Mouse (Mus musculus) MEL (cell line): ENCODE measurements at regions not wholly inside any gene's neighbourhood (a gene's known extent, or its start where the extent isn't known, plus 50 kb on each side); places are given as distances from the start of the nearest gene placed in this dataset.

Experiments used
- DNase-seq: peaks from one replicate; pipeline ENCODE4 v3.0.0; 2011; ENCODE audit warnings: low read depth, low spot score
- H3K27ac ChIP-seq: 2 replicates; pipeline ENCODE4 v1.5.1; 2012; ENCODE audit warnings: low read depth, mild to moderate bottlenecking, control low read depth, low read length, moderate library complexity; ENCODE audit not compliant: control insufficient read depth
- H3K27me3 ChIP-seq, 2 experiments: fragments of 150-350 bp in 1 of 2; sonication (generic) in 1 of 2; 2 replicates each; pipeline ENCODE4 v1.6.1; 2012; ENCODE audit warnings: low read length in 2 of 2, mild to moderate bottlenecking in 2 of 2, improper control_type of control experiment in 1 of 2, moderate library complexity in 1 of 2; ENCODE audit not compliant: insufficient read depth in 2 of 2, control insufficient read depth in 1 of 2
- H3K36me3 ChIP-seq, 2 experiments: 2 replicates each; pipeline ENCODE4 v1.6.1; 2012 to 2014; ENCODE audit warnings: low read length in 2 of 2, improper control_type of control experiment in 1 of 2, inconsistent platforms in 1 of 2, mild to moderate bottlenecking in 1 of 2; ENCODE audit not compliant: insufficient read depth in 2 of 2, control insufficient read depth in 1 of 2
- H3K4me1 ChIP-seq, 2 experiments: fragments of 150-350 bp in 1 of 2; sonication (generic) in 1 of 2; 2 replicates each; pipeline ENCODE4 v1.6.1; 2012; ENCODE audit warnings: low read length in 2 of 2, improper control_type of control experiment in 1 of 2, mild to moderate bottlenecking in 1 of 2; ENCODE audit not compliant: insufficient read depth in 2 of 2, control insufficient read depth in 1 of 2
- H3K4me3 ChIP-seq, 2 experiments: fragments of 150-350 bp in 1 of 2; sonication (generic) in 1 of 2; 2 replicates each; pipeline ENCODE4 v1.5.1; 2012; ENCODE audit warnings: low read depth in 2 of 2, low read length in 2 of 2, mild to moderate bottlenecking in 2 of 2, moderate library complexity in 2 of 2, control low read depth in 1 of 2, improper control_type of control experiment in 1 of 2; ENCODE audit not compliant: control insufficient read depth in 1 of 2, insufficient read depth in 1 of 2
- H3K79me2 ChIP-seq: 2 replicates; pipeline ENCODE4 v1.6.1; 2012; ENCODE audit warnings: mild to moderate bottlenecking, low read length, moderate library complexity; ENCODE audit not compliant: control insufficient read depth, poor library complexity, insufficient read depth
- H3K9ac ChIP-seq: 2 replicates; pipeline ENCODE4 v1.6.1; 2012; ENCODE audit warnings: low read depth, mild to moderate bottlenecking, control low read depth, low read length, moderate library complexity; ENCODE audit not compliant: control insufficient read depth, poor library complexity, severe bottlenecking
- H3K9me3 ChIP-seq: fragments of 150-350 bp; sonication (generic); replicated peaks from 2 replicates; pipeline ENCODE4 v1.6.1; 2012; ENCODE audit warnings: mild to moderate bottlenecking, low read length, improper control_type of control experiment, moderate library complexity; ENCODE audit not compliant: insufficient read depth
- BHLHE40 ChIP-seq: IDR thresholded peaks from 2 replicates; pipeline ENCODE4 v1.6.1; 2012; ENCODE audit warnings: low read depth, mild to moderate bottlenecking, inconsistent platforms, low read length, improper control_type of control experiment, borderline replicate concordance
- E2F4 ChIP-seq: IDR thresholded peaks from 2 replicates; pipeline ENCODE4 v1.6.1; 2011; ENCODE audit warnings: low read depth, low read length, improper control_type of control experiment, borderline replicate concordance
- EP300 ChIP-seq, 2 experiments: IDR thresholded peaks; 2 replicates each; pipeline ENCODE4 v1.6.1; 2011; ENCODE audit warnings: improper control_type of control experiment in 2 of 2, low read length in 2 of 2, low read depth in 1 of 2, mild to moderate bottlenecking in 1 of 2
- ETS1 ChIP-seq: IDR thresholded peaks from 2 replicates; pipeline ENCODE4 v1.6.1; 2012; ENCODE audit warnings: low read depth, mild to moderate bottlenecking, inconsistent platforms, low read length, improper control_type of control experiment, moderate library complexity
- GABPA ChIP-seq: IDR thresholded peaks from 2 replicates; pipeline ENCODE4 v1.6.1; 2012; ENCODE audit warnings: low read depth, mild to moderate bottlenecking, inconsistent platforms, low read length, improper control_type of control experiment, moderate library complexity
- GATA1 ChIP-seq: IDR thresholded peaks from 2 replicates; pipeline ENCODE4 v1.6.1; 2011; ENCODE audit warnings: low read depth, low read length, improper control_type of control experiment
- HCFC1 ChIP-seq: IDR thresholded peaks from 2 replicates; pipeline ENCODE4 v1.6.1; 2012; ENCODE audit warnings: low read depth, mild to moderate bottlenecking, inconsistent platforms, low read length, improper control_type of control experiment, moderate library complexity
- MAFK ChIP-seq: IDR thresholded peaks from 2 replicates; pipeline ENCODE4 v1.6.1; 2011; ENCODE audit warnings: low read depth, mild to moderate bottlenecking, low read length, improper control_type of control experiment, borderline replicate concordance
- MAZ ChIP-seq: IDR thresholded peaks from 2 replicates; pipeline ENCODE4 v1.6.1; 2012; ENCODE audit warnings: low read depth, mild to moderate bottlenecking, inconsistent platforms, low read length, improper control_type of control experiment
- MEF2A ChIP-seq: IDR thresholded peaks from 2 replicates; pipeline ENCODE4 v1.6.1; 2014; ENCODE audit warnings: low read depth, mild to moderate bottlenecking, inconsistent platforms, low read length, improper control_type of control experiment; ENCODE audit not compliant: poor library complexity, insufficient replicate concordance, severe bottlenecking; ENCODE audit errors: extremely low read depth
- MYB ChIP-seq: IDR thresholded peaks from 2 replicates; pipeline ENCODE4 v1.6.1; 2011; ENCODE audit warnings: mild to moderate bottlenecking, low read depth, low read length, improper control_type of control experiment
- POLR2AphosphoS2 ChIP-seq: IDR thresholded peaks from 2 replicates; pipeline ENCODE4 v1.6.1; 2011; ENCODE audit warnings: low read length, improper control_type of control experiment
- POLR2AphosphoS5 ChIP-seq: IDR thresholded peaks from 2 replicates; pipeline ENCODE4 v1.6.1; 2012; ENCODE audit warnings: low read depth, borderline replicate concordance, mild to moderate bottlenecking, inconsistent platforms, low read length, moderate library complexity, mixed read lengths
- RAD21 ChIP-seq: IDR thresholded peaks from 2 replicates; pipeline ENCODE4 v1.6.1; 2011; ENCODE audit warnings: mild to moderate bottlenecking, low read depth, low read length, improper control_type of control experiment
- TAL1 ChIP-seq: IDR thresholded peaks from 2 replicates; pipeline ENCODE4 v1.6.1; 2012; ENCODE audit warnings: mild to moderate bottlenecking, inconsistent platforms, low read length, moderate library complexity, mixed read lengths
- TBP ChIP-seq: IDR thresholded peaks from 2 replicates; pipeline ENCODE4 v1.8.0; 2011; ENCODE audit warnings: low read depth, low read length, improper control_type of control experiment
- UBTF ChIP-seq: IDR thresholded peaks from 2 replicates; pipeline ENCODE4 v1.6.1; 2012; ENCODE audit warnings: low read depth, mild to moderate bottlenecking, inconsistent platforms, low read length, improper control_type of control experiment, moderate library complexity, borderline replicate concordance; ENCODE audit not compliant: insufficient read depth
- USF1 ChIP-seq: IDR thresholded peaks from 2 replicates; pipeline ENCODE4 v1.6.1; 2014; ENCODE audit warnings: low read depth, mild to moderate bottlenecking, inconsistent platforms, low read length, improper control_type of control experiment, moderate library complexity
- USF2 ChIP-seq, 2 experiments: IDR thresholded peaks; 2 replicates each; pipeline ENCODE4 v1.6.1; 2011 to 2012; ENCODE audit warnings: improper control_type of control experiment in 2 of 2, low read length in 2 of 2, borderline replicate concordance in 1 of 2, inconsistent platforms in 1 of 2, low read depth in 1 of 2, mild to moderate bottlenecking in 1 of 2; ENCODE audit not compliant: insufficient read depth in 1 of 2
- ZC3H11A ChIP-seq: IDR thresholded peaks from 2 replicates; pipeline ENCODE4 v1.6.1; 2012; ENCODE audit warnings: low read depth, mild to moderate bottlenecking, inconsistent platforms, low read length, improper control_type of control experiment

- no peaks in the 10 kb centered on the region for H3K36me3 ChIP-seq
- no peak overlapping the region for H3K4me3 ChIP-seq
- H3K79me2 ChIP-seq: no peaks in the 10 kb centered on the region
- H3K9ac ChIP-seq: no peak overlapping the region
- no peaks in the 10 kb centered on the region for H3K27me3 ChIP-seq
- H3K9me3 ChIP-seq: no peaks in the 10 kb centered on the region
- no peak overlapping the region for H3K27ac ChIP-seq
- no peak for TF ChIP-seq MYB
- no peak for TF ChIP-seq E2F4
- no peak for TF ChIP-seq MAZ
- no peak for TF ChIP-seq POLR2AphosphoS5
- no peak for TF ChIP-seq MEF2A
- TF ChIP-seq GATA1: no peak
- TF ChIP-seq POLR2AphosphoS2: no peak
- TF ChIP-seq USF1: no peak
- TF ChIP-seq ZC3H11A: no peak
- TF ChIP-seq HCFC1: no peak
- TF ChIP-seq TAL1: no peak
- no peak for TF ChIP-seq ETS1
- TF ChIP-seq USF2 (IDR thresholded peaks at IDR 0.05; ENCODE audit: borderline replicate concordance in 1 of 2, insufficient read depth in 1 of 2, low read depth in 1 of 2, low read length in 2 of 2): no peak
- no peak for TF ChIP-seq BHLHE40
- no peak for TF ChIP-seq GABPA
- TF ChIP-seq EP300 (IDR thresholded peaks at IDR 0.05; ENCODE audit: low read depth in 1 of 2, low read length in 2 of 2): no peak
- TF ChIP-seq TBP: no peak
- TF ChIP-seq, all 39 proteins: peak for 0
- no peaks in the 10 kb centered on the region for H3K4me1 ChIP-seq
- DNase-seq: no peak
Observed at GRCm38 (mm10) chr16:9498301-9498700, 497.1 kb downstream of the Grin2a start.

- Histone ChIP-seq H3K9ac (no peak overlapping the region), H3K27ac (no peak overlapping the region), H3K9me3 (no peaks in the 10 kb centered on the region), H3K4me1 (no peaks in the 10 kb centered on the region), H3K27me3 (no peaks in the 10 kb centered on the region), H3K36me3 (no peaks in the 10 kb centered on the region), H3K4me3 (no peak overlapping the region), H3K79me2 (no peaks in the 10 kb centered on the region)
- DNase-seq: no peak
- TF ChIP-seq MAFK (no peak), GATA1 (no peak), UBTF (no peak), RAD21 (no peak), MAZ (no peak)
Observed at GRCm38 (mm10) chr16:9501713-9502112, 493.6 kb downstream of the Grin2a start.
